Mouse (Mus musculus): ENCODE results near the gene Zfp575. TPM values are rescaled to one million over a fixed set of nuclear protein-coding genes. Genes with fewer than 3 reads are reported as not detected.

Zfp575 gene
- polyA plus RNA-seq, 1 experiment from 2014 or later, result 2.3 TPM

GRCm38 (mm10) chr7:24593621-24594308, 6.3 kb upstream of the Zfp575 start:
- Histone ChIP-seq H3K36me3 (ENCODE audit: control insufficient read depth, insufficient read depth, low read length) (no peaks in the 10 kb centered on the region), H3K4me1 (replicated peaks; ENCODE audit: control insufficient read depth, insufficient read depth, low read length) (peaks cover 16% of the 10 kb centered on the region; the same call in 1 of the 2 replicates), H3K27ac (ENCODE audit: low read length) (no peak overlapping the region), H3K4me2 (ENCODE audit: low read depth, low read length) (peak overlapping the region; percentile 92), H3K4me3 (ENCODE audit: low read length) (peak overlapping the region; percentile 75), H3K9ac (ENCODE audit: low read length) (peak overlapping the region; percentile 83), H3K9me3 (ENCODE audit: control insufficient read depth, low read length) (no peaks in the 10 kb centered on the region), H3K27me3 (ENCODE audit: control insufficient read depth, insufficient read depth, low read depth, low read length) (no peaks in the 10 kb centered on the region)
- ATAC-seq (ENCODE audit: low read depth), result peak; percentile 94
- 1% methylated on average over 39 of the region's 39 CpGs for WGBS

GRCm38 (mm10) chr7:24592781-24593180, 5.3 kb upstream of the Zfp575 start:
- H3K4me3 ChIP-seq (ENCODE audit: low read length), result no peak overlapping the region
- H3K9ac ChIP-seq (ENCODE audit: low read length), result no peak overlapping the region
- WGBS, result 76% methylated on average over 6 of the region's 6 CpGs
- peaks cover 20% of the 10 kb centered on the region; the same call in 1 of the 2 replicates for H3K4me1 ChIP-seq (replicated peaks; ENCODE audit: control insufficient read depth, insufficient read depth, low read length)
- H3K4me2 ChIP-seq (ENCODE audit: low read depth, low read length), result no peak overlapping the region
- H3K36me3 ChIP-seq (ENCODE audit: control insufficient read depth, insufficient read depth, low read length), result no peaks in the 10 kb centered on the region
- H3K9me3 ChIP-seq (ENCODE audit: control insufficient read depth, low read length), result no peaks in the 10 kb centered on the region
- H3K27ac ChIP-seq (ENCODE audit: low read length), result no peak overlapping the region
- H3K27me3 ChIP-seq (ENCODE audit: control insufficient read depth, insufficient read depth, low read depth, low read length), result no peaks in the 10 kb centered on the region
- no peak for ATAC-seq (ENCODE audit: low read depth)

- peaks cover 1% of the 10 kb centered on the region for H3K27me3 ChIP-seq (ENCODE audit: control insufficient read depth, insufficient read depth, low read depth, low read length)
- no peak for ATAC-seq (ENCODE audit: low read depth)
- H3K4me2 ChIP-seq (ENCODE audit: low read depth, low read length), result no peak overlapping the region
- 56% methylated on average over 4 of the region's 4 CpGs for WGBS
- no peak overlapping the region for H3K4me3 ChIP-seq (ENCODE audit: low read length)
- no peak overlapping the region for H3K27ac ChIP-seq (ENCODE audit: low read length)
- no peak overlapping the region for H3K9ac ChIP-seq (ENCODE audit: low read length)
- H3K9me3 ChIP-seq (ENCODE audit: control insufficient read depth, low read length), result no peaks in the 10 kb centered on the region
- H3K36me3 ChIP-seq (ENCODE audit: control insufficient read depth, insufficient read depth, low read length), result no peaks in the 10 kb centered on the region
- H3K4me1 ChIP-seq (replicated peaks; ENCODE audit: control insufficient read depth, insufficient read depth, low read length), result peaks cover 26% of the 10 kb centered on the region
Measured at GRCm38 (mm10) chr7:24592163-24592562, 4.7 kb upstream of the Zfp575 start.

- no peak overlapping the region for H3K4me2 ChIP-seq (ENCODE audit: low read depth, low read length)
- H3K9me3 ChIP-seq (ENCODE audit: control insufficient read depth, low read length), result no peaks in the 10 kb centered on the region
- H3K4me3 ChIP-seq (ENCODE audit: low read length), result no peak overlapping the region
- no peak for ATAC-seq (ENCODE audit: low read depth)
- no peak overlapping the region for H3K9ac ChIP-seq (ENCODE audit: low read length)
- no peaks in the 10 kb centered on the region for H3K36me3 ChIP-seq (ENCODE audit: control insufficient read depth, insufficient read depth, low read length)
- peaks cover 29% of the 10 kb centered on the region for H3K4me1 ChIP-seq (replicated peaks; ENCODE audit: control insufficient read depth, insufficient read depth, low read length)
- H3K27me3 ChIP-seq (ENCODE audit: control insufficient read depth, insufficient read depth, low read depth, low read length), result peaks cover 5% of the 10 kb centered on the region
- 59% methylated on average over 5 of the region's 5 CpGs for WGBS
- no peak overlapping the region for H3K27ac ChIP-seq (ENCODE audit: low read length)
Measured at GRCm38 (mm10) chr7:24591735-24592134, 4.3 kb upstream of the Zfp575 start.

GRCm38 (mm10) chr7:24588336-24588735, 895 bp upstream of the Zfp575 start:
- H3K36me3 ChIP-seq (ENCODE audit: control insufficient read depth, insufficient read depth, low read length), result no peaks in the 10 kb centered on the region
- H3K9ac ChIP-seq (ENCODE audit: low read length), result no peak overlapping the region
- 55% methylated on average over 13 of the region's 13 CpGs for WGBS
- H3K4me1 ChIP-seq (replicated peaks; ENCODE audit: control insufficient read depth, insufficient read depth, low read length), result peaks cover 19% of the 10 kb centered on the region
- ATAC-seq (ENCODE audit: low read depth), result 0 out of 2 replicates have a peak, but pooled peaks have one; percentile 8
- H3K4me3 ChIP-seq (ENCODE audit: low read length), result no peak overlapping the region
- H3K27ac ChIP-seq (ENCODE audit: low read length), result no peak overlapping the region
- peaks cover 22% of the 10 kb centered on the region for H3K27me3 ChIP-seq (ENCODE audit: control insufficient read depth, insufficient read depth, low read depth, low read length)
- no peak overlapping the region for H3K4me2 ChIP-seq (ENCODE audit: low read depth, low read length)
- no peaks in the 10 kb centered on the region for H3K9me3 ChIP-seq (ENCODE audit: control insufficient read depth, low read length)

GRCm38 (mm10) chr7:24586828-24587227, 613 bp downstream of the Zfp575 start:
- H3K27me3 ChIP-seq (ENCODE audit: control insufficient read depth, insufficient read depth, low read depth, low read length), result peaks cover 22% of the 10 kb centered on the region
- H3K4me2 ChIP-seq (ENCODE audit: low read depth, low read length), result peak overlapping the region; percentile 88
- peak; percentile 79 for ATAC-seq (ENCODE audit: low read depth)
- no peaks in the 10 kb centered on the region for H3K36me3 ChIP-seq (ENCODE audit: control insufficient read depth, insufficient read depth, low read length)
- H3K9me3 ChIP-seq (ENCODE audit: control insufficient read depth, low read length), result no peaks in the 10 kb centered on the region
- H3K4me1 ChIP-seq (replicated peaks; ENCODE audit: control insufficient read depth, insufficient read depth, low read length), result peaks cover 13% of the 10 kb centered on the region
- peak overlapping the region; percentile 60 for H3K4me3 ChIP-seq (ENCODE audit: low read length)
- 10% methylated on average over 8 of the region's 8 CpGs for WGBS
- no peak overlapping the region for H3K27ac ChIP-seq (ENCODE audit: low read length)
- peak overlapping the region; percentile 74 for H3K9ac ChIP-seq (ENCODE audit: low read length)

GRCm38 (mm10) chr7:24585995-24586394, 1.4 kb downstream of the Zfp575 start:
- no peaks in the 10 kb centered on the region for H3K9me3 ChIP-seq (ENCODE audit: control insufficient read depth, low read length)
- H3K4me2 ChIP-seq (ENCODE audit: low read depth, low read length), result no peak overlapping the region
- H3K4me3 ChIP-seq (ENCODE audit: low read length), result no peak overlapping the region
- ATAC-seq (ENCODE audit: low read depth), result no peak
- H3K27ac ChIP-seq (ENCODE audit: low read length), result no peak overlapping the region
- H3K9ac ChIP-seq (ENCODE audit: low read length), result no peak overlapping the region
- H3K27me3 ChIP-seq (ENCODE audit: control insufficient read depth, insufficient read depth, low read depth, low read length), result peaks cover 22% of the 10 kb centered on the region
- 39% methylated on average over 16 of the region's 16 CpGs for WGBS
- H3K4me1 ChIP-seq (replicated peaks; ENCODE audit: control insufficient read depth, insufficient read depth, low read length), result peaks cover 13% of the 10 kb centered on the region
- no peaks in the 10 kb centered on the region for H3K36me3 ChIP-seq (ENCODE audit: control insufficient read depth, insufficient read depth, low read length)

GRCm38 (mm10) chr7:24584876-24585275, 2.6 kb downstream of the Zfp575 start:
- H3K4me1 ChIP-seq (replicated peaks; ENCODE audit: control insufficient read depth, insufficient read depth, low read length), result peaks cover 13% of the 10 kb centered on the region
- 84% methylated on average over 6 of the region's 6 CpGs for WGBS
- H3K4me3 ChIP-seq (ENCODE audit: low read length), result no peak overlapping the region
- no peaks in the 10 kb centered on the region for H3K36me3 ChIP-seq (ENCODE audit: control insufficient read depth, insufficient read depth, low read length)
- peaks cover 22% of the 10 kb centered on the region for H3K27me3 ChIP-seq (ENCODE audit: control insufficient read depth, insufficient read depth, low read depth, low read length)
- H3K27ac ChIP-seq (ENCODE audit: low read length), result no peak overlapping the region
- no peaks in the 10 kb centered on the region for H3K9me3 ChIP-seq (ENCODE audit: control insufficient read depth, low read length)
- no peak overlapping the region for H3K4me2 ChIP-seq (ENCODE audit: low read depth, low read length)
- H3K9ac ChIP-seq (ENCODE audit: low read length), result no peak overlapping the region
- ATAC-seq (ENCODE audit: low read depth), result no peak

- no peaks in the 10 kb centered on the region for H3K27me3 ChIP-seq (ENCODE audit: control insufficient read depth, insufficient read depth, low read depth, low read length)
- H3K36me3 ChIP-seq (ENCODE audit: control insufficient read depth, insufficient read depth, low read length), result no peaks in the 10 kb centered on the region
- H3K4me3 ChIP-seq (ENCODE audit: low read length), result no peak overlapping the region
- no peak overlapping the region for H3K4me2 ChIP-seq (ENCODE audit: low read depth, low read length)
- no peak overlapping the region for H3K9ac ChIP-seq (ENCODE audit: low read length)
- no peak for ATAC-seq (ENCODE audit: low read depth)
- H3K9me3 ChIP-seq (ENCODE audit: control insufficient read depth, low read length), result no peaks in the 10 kb centered on the region
- no peaks in the 10 kb centered on the region for H3K4me1 ChIP-seq (replicated peaks; ENCODE audit: control insufficient read depth, insufficient read depth, low read length)
- H3K27ac ChIP-seq (ENCODE audit: low read length), result no peak overlapping the region
- WGBS, result 89% methylated on average over 10 of the region's 10 CpGs
Measured at GRCm38 (mm10) chr7:24577811-24578210, 9.6 kb downstream of the Zfp575 start.
